Mouse (Mus musculus) fibroblast of lung, adult 2 months (primary cell): ENCODE results near the gene Thap12.

ENCODE experiments used
- DNase-seq: peaks from one replicate; pipeline ENCODE4 v3.0.0-alpha.2; 2011; ENCODE audit warnings: low read depth

The Thap12 gene

GRCm38 (mm10) chr7:98756556-98756955, 53.7 kb downstream of the Thap12 start:
- no peak for DNase-seq

- DNase-seq, result no peak
Measured at GRCm38 (mm10) chr7:98760126-98760525, 57.2 kb downstream of the Thap12 start.

GRCm38 (mm10) chr7:98763911-98764310, 61.0 kb downstream of the Thap12 start:
- no peak for DNase-seq

- DNase-seq, result no peak
Measured at GRCm38 (mm10) chr7:98767261-98767660, 64.4 kb downstream of the Thap12 start.
